Mouse (Mus musculus): ENCODE results near the gene Erc2. TPM values are rescaled to one million over a fixed set of nuclear protein-coding genes. Genes with fewer than 3 reads are reported as not detected.

Gene Erc2
- polyA plus RNA-seq, 1 experiment from 2014 or later, result 7.3 TPM

DNA sequence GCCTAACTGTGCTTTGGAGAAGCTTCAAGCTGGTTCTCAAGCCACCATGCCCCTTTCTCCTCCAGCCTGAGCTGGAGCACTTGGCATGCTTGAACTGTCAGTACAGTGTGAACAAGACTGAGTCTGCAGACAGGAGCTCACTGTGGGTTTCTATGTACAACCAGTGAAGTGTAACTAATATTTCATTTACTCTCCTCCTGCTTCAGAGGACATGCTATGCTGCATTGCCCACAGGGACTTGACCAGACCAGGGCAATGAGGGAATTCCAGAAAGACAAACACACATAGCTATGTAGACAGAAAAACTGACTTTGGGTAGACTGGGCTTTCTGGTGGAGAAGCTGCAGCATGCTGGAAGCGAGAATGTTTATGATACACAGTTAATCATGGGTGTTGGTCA lies 311.3 kb downstream of the Erc2 start:
- no peaks in the 10 kb centered on the region for H3K27me3 ChIP-seq (ENCODE audit: control insufficient read depth, insufficient read depth, low read length)
- 59% methylated on average over 1 of the region's 1 CpGs for WGBS

DNA sequence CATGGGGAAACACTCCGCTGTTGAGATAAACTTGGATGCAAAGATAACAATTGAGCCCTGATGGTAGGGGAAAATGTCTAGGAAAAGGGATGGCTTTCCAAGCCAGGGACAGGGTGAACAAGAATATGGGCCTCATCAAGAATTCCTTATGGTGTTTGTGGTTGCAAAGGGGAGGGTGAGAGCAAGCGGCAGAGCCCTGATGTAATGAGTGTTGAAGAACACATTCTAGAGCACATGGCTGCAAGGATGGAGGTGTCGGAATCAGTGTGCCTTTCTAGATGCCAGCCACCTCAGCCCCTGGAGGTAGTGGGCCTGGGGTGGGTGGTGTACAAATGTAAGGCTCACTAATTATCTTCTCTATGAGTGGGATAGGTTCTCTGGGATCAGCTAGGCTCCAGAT lies 313.5 kb downstream of the Erc2 start:
- Histone ChIP-seq H3K9me3 (ENCODE audit: control insufficient read depth, low read length) (no peaks in the 10 kb centered on the region), H3K9ac (ENCODE audit: low read depth, low read length) (no peak overlapping the region), H3K27ac (ENCODE audit: low read depth, low read length) (no peak overlapping the region), H3K36me3 (ENCODE audit: control insufficient read depth, insufficient read depth, low read length) (no peaks in the 10 kb centered on the region), H3K4me2 (replicated peaks; ENCODE audit: low read depth, low read length) (no peak overlapping the region), H3K4me1 (ENCODE audit: control insufficient read depth, insufficient read depth, low read length) (no peaks in the 10 kb centered on the region), H3K4me3 (ENCODE audit: low read length) (no peak overlapping the region), H3K27me3 (ENCODE audit: control insufficient read depth, insufficient read depth, low read length) (no peaks in the 10 kb centered on the region)
- WGBS, result 87% methylated on average over 3 of the region's 3 CpGs
- ATAC-seq (ENCODE audit: low FRiP score, low TSS enrichment), result no peak

More for the DNA sequence above, 311.3 kb downstream of the Erc2 start:
- ATAC-seq (ENCODE audit: low FRiP score, low TSS enrichment), result no peak
- H3K4me1 ChIP-seq (ENCODE audit: control insufficient read depth, insufficient read depth, low read length), result no peaks in the 10 kb centered on the region
- H3K27ac ChIP-seq (ENCODE audit: low read depth, low read length), result no peak overlapping the region
- no peak overlapping the region for H3K9ac ChIP-seq (ENCODE audit: low read depth, low read length)
- no peak overlapping the region for H3K4me2 ChIP-seq (replicated peaks; ENCODE audit: low read depth, low read length)
- H3K9me3 ChIP-seq (ENCODE audit: control insufficient read depth, low read length), result no peaks in the 10 kb centered on the region
- no peak overlapping the region for H3K4me3 ChIP-seq (ENCODE audit: low read length)
- no peaks in the 10 kb centered on the region for H3K36me3 ChIP-seq (ENCODE audit: control insufficient read depth, insufficient read depth, low read length)

DNA sequence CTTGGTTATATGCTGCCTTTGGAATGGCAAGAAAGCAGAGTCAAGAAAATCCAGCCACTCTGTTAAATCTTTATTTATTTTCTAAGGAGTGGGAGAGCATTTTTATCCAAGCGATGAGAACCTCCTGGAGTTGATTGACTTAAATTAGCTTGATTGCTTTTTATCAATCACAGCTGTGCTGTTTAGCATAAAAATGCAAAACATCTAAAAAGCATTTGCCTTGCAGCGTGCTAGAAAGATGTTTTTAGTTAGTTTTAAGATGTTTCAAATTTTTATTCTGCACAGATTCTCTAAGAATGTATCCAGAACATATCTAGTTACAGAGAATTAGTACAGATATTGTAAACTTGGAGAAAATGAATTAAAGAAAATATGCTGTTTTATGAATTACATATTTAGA lies 315.7 kb downstream of the Erc2 start:
- Histone ChIP-seq H3K27me3 (ENCODE audit: control insufficient read depth, insufficient read depth, low read length) (no peaks in the 10 kb centered on the region), H3K9me3 (ENCODE audit: control insufficient read depth, low read length) (no peaks in the 10 kb centered on the region), H3K36me3 (ENCODE audit: control insufficient read depth, insufficient read depth, low read length) (no peaks in the 10 kb centered on the region), H3K9ac (ENCODE audit: low read depth, low read length) (no peak overlapping the region), H3K4me2 (replicated peaks; ENCODE audit: low read depth, low read length) (no peak overlapping the region), H3K4me1 (ENCODE audit: control insufficient read depth, insufficient read depth, low read length) (no peaks in the 10 kb centered on the region), H3K27ac (ENCODE audit: low read depth, low read length) (no peak overlapping the region), H3K4me3 (ENCODE audit: low read length) (no peak overlapping the region)
- no peak for ATAC-seq (ENCODE audit: low FRiP score, low TSS enrichment)
- WGBS, result 80% methylated on average over 2 of the region's 2 CpGs

DNA sequence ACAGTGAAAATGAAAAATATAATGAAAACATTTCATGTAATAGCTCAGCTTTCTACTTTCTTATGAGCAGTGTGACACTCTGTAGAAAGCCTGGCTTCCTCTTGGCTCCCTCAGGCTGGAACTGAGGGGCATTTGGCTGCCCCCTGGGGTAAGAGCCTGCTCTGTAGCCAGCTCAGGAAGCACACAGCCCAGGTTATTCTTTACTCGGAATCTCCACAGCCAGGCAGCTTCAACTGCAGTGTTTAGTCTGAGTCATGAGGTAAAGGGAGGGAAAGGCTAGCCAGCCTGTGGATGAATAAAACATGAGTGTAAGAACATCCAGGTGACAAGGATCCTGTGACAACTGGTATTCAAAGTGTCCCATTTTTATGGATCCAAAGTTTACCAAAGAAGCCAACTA lies 323.0 kb downstream of the Erc2 start:
- no peak overlapping the region for H3K4me2 ChIP-seq (replicated peaks; ENCODE audit: low read depth, low read length)
- no peak for ATAC-seq (ENCODE audit: low FRiP score, low TSS enrichment)
- no peaks in the 10 kb centered on the region for H3K9me3 ChIP-seq (ENCODE audit: control insufficient read depth, low read length)
- H3K9ac ChIP-seq (ENCODE audit: low read depth, low read length), result no peak overlapping the region
- H3K36me3 ChIP-seq (ENCODE audit: control insufficient read depth, insufficient read depth, low read length), result no peaks in the 10 kb centered on the region
- H3K4me1 ChIP-seq (ENCODE audit: control insufficient read depth, insufficient read depth, low read length), result 0 out of 2 replicates have a peak, but pooled peaks cover 7% of the 10 kb centered on the region
- no peak overlapping the region for H3K27ac ChIP-seq (ENCODE audit: low read depth, low read length)
- no peak overlapping the region for H3K4me3 ChIP-seq (ENCODE audit: low read length)
- WGBS, result 22% methylated on average over 1 of the region's 1 CpGs
- no peaks in the 10 kb centered on the region for H3K27me3 ChIP-seq (ENCODE audit: control insufficient read depth, insufficient read depth, low read length)

DNA sequence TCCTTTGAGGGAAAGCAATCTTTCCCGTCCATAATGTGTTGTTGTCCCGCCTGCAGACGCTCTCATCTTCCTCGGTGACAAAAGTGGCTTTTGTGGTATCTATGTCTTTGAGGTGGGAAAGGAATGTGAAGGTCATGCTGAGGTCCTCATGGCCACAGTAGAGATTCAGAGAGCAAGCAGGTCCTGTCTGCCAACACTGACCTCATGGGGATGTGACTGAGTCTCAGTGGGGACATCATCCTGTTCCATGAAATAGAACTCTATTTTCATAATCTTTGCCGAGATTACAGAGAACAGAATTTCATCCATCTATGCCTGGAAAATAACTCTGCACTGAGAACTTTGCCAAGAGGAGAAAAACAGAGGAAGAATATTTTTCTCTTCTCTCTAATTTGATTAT lies 324.0 kb downstream of the Erc2 start:
- H3K9me3 ChIP-seq (ENCODE audit: control insufficient read depth, low read length), result no peaks in the 10 kb centered on the region
- H3K27ac ChIP-seq (ENCODE audit: low read depth, low read length), result no peak overlapping the region
- no peak overlapping the region for H3K9ac ChIP-seq (ENCODE audit: low read depth, low read length)
- H3K27me3 ChIP-seq (ENCODE audit: control insufficient read depth, insufficient read depth, low read length), result no peaks in the 10 kb centered on the region
- no peak overlapping the region for H3K4me3 ChIP-seq (ENCODE audit: low read length)
- no peak for ATAC-seq (ENCODE audit: low FRiP score, low TSS enrichment)
- H3K36me3 ChIP-seq (ENCODE audit: control insufficient read depth, insufficient read depth, low read length), result no peaks in the 10 kb centered on the region
- 0 out of 2 replicates have a peak, but pooled peaks cover 7% of the 10 kb centered on the region for H3K4me1 ChIP-seq (ENCODE audit: control insufficient read depth, insufficient read depth, low read length)
- WGBS, result 65% methylated on average over 5 of the region's 5 CpGs
- H3K4me2 ChIP-seq (replicated peaks; ENCODE audit: low read depth, low read length), result no peak overlapping the region

DNA sequence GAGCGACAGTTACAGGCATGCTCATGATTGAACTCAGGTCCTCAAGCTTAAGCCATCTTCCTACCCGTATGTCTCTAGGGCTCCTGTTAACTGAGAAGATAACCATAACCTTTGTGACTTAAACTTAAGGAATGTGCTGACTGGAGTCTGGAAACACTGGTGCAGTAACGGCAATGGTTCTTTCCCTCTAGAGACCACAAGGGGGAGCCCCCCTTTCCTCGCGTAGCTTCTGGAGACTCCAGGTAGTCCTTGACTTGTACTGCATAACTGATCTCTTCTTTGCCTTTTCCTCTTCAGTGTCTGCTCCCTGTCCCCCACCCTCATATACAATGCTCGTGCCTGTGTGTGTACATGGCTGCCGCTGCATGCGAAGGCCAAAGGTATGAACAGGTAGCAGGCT lies 326.2 kb downstream of the Erc2 start:
- H3K36me3 ChIP-seq (ENCODE audit: control insufficient read depth, insufficient read depth, low read length), result no peaks in the 10 kb centered on the region
- ATAC-seq (ENCODE audit: low FRiP score, low TSS enrichment), result no peak
- no peak overlapping the region for H3K9ac ChIP-seq (ENCODE audit: low read depth, low read length)
- 0 out of 2 replicates have a peak, but pooled peaks cover 7% of the 10 kb centered on the region for H3K4me1 ChIP-seq (ENCODE audit: control insufficient read depth, insufficient read depth, low read length)
- WGBS, result 77% methylated on average over 8 of the region's 8 CpGs
- no peaks in the 10 kb centered on the region for H3K9me3 ChIP-seq (ENCODE audit: control insufficient read depth, low read length)
- no peak overlapping the region for H3K27ac ChIP-seq (ENCODE audit: low read depth, low read length)
- H3K4me3 ChIP-seq (ENCODE audit: low read length), result no peak overlapping the region
- H3K4me2 ChIP-seq (replicated peaks; ENCODE audit: low read depth, low read length), result no peak overlapping the region
- H3K27me3 ChIP-seq (ENCODE audit: control insufficient read depth, insufficient read depth, low read length), result no peaks in the 10 kb centered on the region

DNA sequence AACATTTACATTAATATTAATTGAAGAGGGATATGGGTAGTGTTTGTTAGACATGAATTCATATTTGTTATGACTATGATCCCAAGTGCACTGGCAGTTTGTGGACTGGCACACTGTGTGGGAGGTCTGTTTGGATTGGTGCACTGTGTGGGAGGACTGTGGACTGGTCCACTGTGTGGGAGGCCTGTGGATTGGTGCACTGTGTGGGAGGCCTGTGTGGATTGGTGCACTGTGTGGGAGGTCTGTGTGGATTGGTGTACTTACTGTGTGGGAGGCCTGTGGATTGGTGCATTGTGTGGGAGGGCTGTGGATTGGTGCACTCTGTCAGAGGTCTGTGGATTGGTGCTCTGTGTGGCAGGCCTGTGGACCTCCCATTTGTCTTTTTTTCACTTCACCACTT lies 331.6 kb downstream of the Erc2 start:
- H3K9me3 ChIP-seq (ENCODE audit: control insufficient read depth, low read length), result no peaks in the 10 kb centered on the region
- no peak overlapping the region for H3K4me2 ChIP-seq (replicated peaks; ENCODE audit: low read depth, low read length)
- no peaks in the 10 kb centered on the region for H3K27me3 ChIP-seq (ENCODE audit: control insufficient read depth, insufficient read depth, low read length)
- ATAC-seq (ENCODE audit: low FRiP score, low TSS enrichment), result no peak
- no peaks in the 10 kb centered on the region for H3K36me3 ChIP-seq (ENCODE audit: control insufficient read depth, insufficient read depth, low read length)
- H3K4me3 ChIP-seq (ENCODE audit: low read length), result no peak overlapping the region
- no peak overlapping the region for H3K27ac ChIP-seq (ENCODE audit: low read depth, low read length)
- no peak overlapping the region for H3K9ac ChIP-seq (ENCODE audit: low read depth, low read length)
- no peaks in the 10 kb centered on the region for H3K4me1 ChIP-seq (ENCODE audit: control insufficient read depth, insufficient read depth, low read length)

DNA sequence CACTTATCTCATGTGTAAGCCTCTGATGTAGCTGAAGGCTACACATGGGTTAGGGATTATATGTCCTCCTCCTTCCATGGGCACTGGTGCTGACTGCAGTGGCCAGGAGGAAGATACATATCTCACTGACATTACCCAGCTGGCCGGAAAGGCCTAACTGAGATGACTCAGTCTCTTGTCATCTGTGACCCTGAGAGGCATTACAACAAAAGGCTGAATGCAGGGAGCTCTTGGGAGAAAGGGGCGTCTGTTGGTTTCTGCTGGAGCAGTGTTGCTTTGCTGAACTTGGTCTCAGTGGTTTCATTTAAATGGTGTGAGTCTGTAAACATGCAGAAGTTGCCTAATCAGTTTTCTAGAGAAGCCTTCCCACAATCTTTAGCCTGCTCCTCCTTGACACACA lies 334.6 kb downstream of the Erc2 start:
- Histone ChIP-seq H3K4me3 (ENCODE audit: low read length) (no peak overlapping the region), H3K27me3 (ENCODE audit: control insufficient read depth, insufficient read depth, low read length) (no peaks in the 10 kb centered on the region), H3K9ac (ENCODE audit: low read depth, low read length) (no peak overlapping the region), H3K4me2 (replicated peaks; ENCODE audit: low read depth, low read length) (no peak overlapping the region), H3K36me3 (ENCODE audit: control insufficient read depth, insufficient read depth, low read length) (no peaks in the 10 kb centered on the region), H3K9me3 (ENCODE audit: control insufficient read depth, low read length) (0 out of 2 replicates have a peak, but pooled peaks cover 3% of the 10 kb centered on the region), H3K4me1 (ENCODE audit: control insufficient read depth, insufficient read depth, low read length) (no peaks in the 10 kb centered on the region), H3K27ac (ENCODE audit: low read depth, low read length) (no peak overlapping the region)
- 59% methylated on average over 2 of the region's 2 CpGs for WGBS
- ATAC-seq (ENCODE audit: low FRiP score, low TSS enrichment), result no peak

DNA sequence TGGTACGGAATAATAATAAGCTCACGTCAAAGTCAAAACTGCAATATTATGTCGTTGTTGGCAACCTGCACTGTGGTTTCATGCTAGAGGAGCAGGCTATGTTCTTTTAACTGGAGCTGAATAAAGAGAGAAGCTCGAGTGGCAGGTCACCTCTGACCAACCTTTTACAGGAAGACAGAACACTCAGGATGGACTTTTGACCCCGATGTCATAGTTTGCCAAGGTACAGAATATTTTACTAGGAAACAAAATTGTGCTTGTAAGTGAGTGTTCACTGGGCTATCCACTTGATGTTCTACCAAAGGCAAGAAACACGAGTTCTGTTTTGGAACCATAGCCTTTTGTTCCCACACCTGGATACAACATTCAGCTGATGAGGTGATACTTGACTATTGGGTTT lies 351.5 kb downstream of the Erc2 start:
- no peaks in the 10 kb centered on the region for H3K4me1 ChIP-seq (ENCODE audit: control insufficient read depth, insufficient read depth, low read length)
- no peak overlapping the region for H3K4me3 ChIP-seq (ENCODE audit: low read length)
- H3K4me2 ChIP-seq (replicated peaks; ENCODE audit: low read depth, low read length), result no peak overlapping the region
- WGBS, result 84% methylated on average over 6 of the region's 6 CpGs
- H3K9me3 ChIP-seq (ENCODE audit: control insufficient read depth, low read length), result no peaks in the 10 kb centered on the region
- H3K27me3 ChIP-seq (ENCODE audit: control insufficient read depth, insufficient read depth, low read length), result no peaks in the 10 kb centered on the region
- H3K9ac ChIP-seq (ENCODE audit: low read depth, low read length), result no peak overlapping the region
- H3K27ac ChIP-seq (ENCODE audit: low read depth, low read length), result no peak overlapping the region
- ATAC-seq (ENCODE audit: low FRiP score, low TSS enrichment), result no peak
- H3K36me3 ChIP-seq (ENCODE audit: control insufficient read depth, insufficient read depth, low read length), result no peaks in the 10 kb centered on the region

DNA sequence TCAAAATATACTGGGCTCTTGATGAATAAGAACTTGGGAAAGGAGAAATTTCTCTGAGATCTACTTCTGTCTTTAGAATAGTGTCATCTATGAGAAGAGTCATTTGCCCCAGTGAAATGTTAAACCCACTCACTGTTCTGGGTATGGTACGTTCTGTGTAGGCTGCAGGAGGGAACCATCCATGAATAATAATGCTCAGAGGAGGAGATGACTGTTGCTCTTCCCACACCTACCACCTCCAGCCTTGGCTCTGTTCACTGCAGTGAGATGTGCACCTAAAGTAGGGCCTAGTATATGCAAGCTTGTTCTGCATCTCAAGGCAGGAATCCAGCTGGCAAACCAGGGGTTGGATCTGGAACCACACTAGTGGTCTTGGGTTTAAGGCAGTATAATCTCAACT lies 353.4 kb downstream of the Erc2 start:
- Histone ChIP-seq H3K4me3 (ENCODE audit: low read length) (no peak overlapping the region), H3K9ac (ENCODE audit: low read depth, low read length) (no peak overlapping the region), H3K4me1 (ENCODE audit: control insufficient read depth, insufficient read depth, low read length) (no peaks in the 10 kb centered on the region), H3K27me3 (ENCODE audit: control insufficient read depth, insufficient read depth, low read length) (no peaks in the 10 kb centered on the region), H3K27ac (ENCODE audit: low read depth, low read length) (no peak overlapping the region), H3K4me2 (replicated peaks; ENCODE audit: low read depth, low read length) (no peak overlapping the region), H3K36me3 (ENCODE audit: control insufficient read depth, insufficient read depth, low read length) (no peaks in the 10 kb centered on the region), H3K9me3 (ENCODE audit: control insufficient read depth, low read length) (no peaks in the 10 kb centered on the region)
- WGBS, result 77% methylated on average over 1 of the region's 1 CpGs
- ATAC-seq (ENCODE audit: low FRiP score, low TSS enrichment), result no peak
